Mouse (Mus musculus): ENCODE measurements around the gene Tmem248. TPM values are rescaled to one million over a fixed set of nuclear protein-coding genes. Genes with fewer than 3 reads are reported as not detected.

The Tmem248 gene
- polyA plus RNA-seq, 1 experiment from 2014 or later: 31.0 TPM

GRCm38 (mm10) chr5:130263454-130263853 is 46.6 kb downstream of the Tmem248 start:
- H3K4me1 ChIP-seq (ENCODE audit: control insufficient read depth, insufficient read depth, low read length): no peaks in the 10 kb centered on the region
- H3K4me2 ChIP-seq (ENCODE audit: low read depth, low read length): no peak overlapping the region
- H3K27ac ChIP-seq (ENCODE audit: low read depth, low read length): no peak overlapping the region
- no peak overlapping the region for H3K9ac ChIP-seq (replicated peaks; ENCODE audit: low read depth, low read length)
- no peak for ATAC-seq (ENCODE audit: low read depth)
- H3K27me3 ChIP-seq (ENCODE audit: control insufficient read depth, insufficient read depth, low read length): no peaks in the 10 kb centered on the region
- no peak overlapping the region for H3K4me3 ChIP-seq (ENCODE audit: low read depth, low read length)
- WGBS: 81% methylated on average over 11 of the region's 11 CpGs
- H3K9me3 ChIP-seq (ENCODE audit: control insufficient read depth, low read length): no peaks in the 10 kb centered on the region
- peaks cover 16% of the 10 kb centered on the region; the same call in 1 of the 2 replicates for H3K36me3 ChIP-seq (ENCODE audit: control insufficient read depth, insufficient read depth, low read length)

- no peak for ATAC-seq (ENCODE audit: low read depth)
- Histone ChIP-seq H3K9ac (replicated peaks; ENCODE audit: low read depth, low read length) (no peak overlapping the region), H3K4me2 (ENCODE audit: low read depth, low read length) (no peak overlapping the region), H3K4me3 (ENCODE audit: low read depth, low read length) (no peak overlapping the region), H3K27ac (ENCODE audit: low read depth, low read length) (no peak overlapping the region), H3K4me1 (ENCODE audit: control insufficient read depth, insufficient read depth, low read length) (no peaks in the 10 kb centered on the region), H3K9me3 (ENCODE audit: control insufficient read depth, low read length) (no peaks in the 10 kb centered on the region), H3K36me3 (ENCODE audit: control insufficient read depth, insufficient read depth, low read length) (peaks cover 16% of the 10 kb centered on the region; the same call in 1 of the 2 replicates), H3K27me3 (ENCODE audit: control insufficient read depth, insufficient read depth, low read length) (no peaks in the 10 kb centered on the region)
- 96% methylated on average over 6 of the region's 6 CpGs for WGBS
Observed at GRCm38 (mm10) chr5:130264433-130265005, 47.6 kb downstream of the Tmem248 start.

GRCm38 (mm10) chr5:130266651-130267050 is 49.8 kb downstream of the Tmem248 start:
- ATAC-seq (ENCODE audit: low read depth): no peak
- Histone ChIP-seq H3K4me1 (ENCODE audit: control insufficient read depth, insufficient read depth, low read length) (no peaks in the 10 kb centered on the region), H3K9ac (replicated peaks; ENCODE audit: low read depth, low read length) (no peak overlapping the region), H3K4me3 (ENCODE audit: low read depth, low read length) (no peak overlapping the region), H3K27ac (ENCODE audit: low read depth, low read length) (no peak overlapping the region), H3K36me3 (ENCODE audit: control insufficient read depth, insufficient read depth, low read length) (peaks cover 16% of the 10 kb centered on the region; the same call in 1 of the 2 replicates), H3K9me3 (ENCODE audit: control insufficient read depth, low read length) (no peaks in the 10 kb centered on the region), H3K27me3 (ENCODE audit: control insufficient read depth, insufficient read depth, low read length) (no peaks in the 10 kb centered on the region), H3K4me2 (ENCODE audit: low read depth, low read length) (no peak overlapping the region)
- WGBS: 91% methylated on average over 7 of the region's 7 CpGs

- Histone ChIP-seq H3K9ac (replicated peaks; ENCODE audit: low read depth, low read length) (no peak overlapping the region), H3K27me3 (ENCODE audit: control insufficient read depth, insufficient read depth, low read length) (no peaks in the 10 kb centered on the region), H3K9me3 (ENCODE audit: control insufficient read depth, low read length) (no peaks in the 10 kb centered on the region), H3K36me3 (ENCODE audit: control insufficient read depth, insufficient read depth, low read length) (peaks cover 18% of the 10 kb centered on the region; the same call in 1 of the 2 replicates), H3K4me3 (ENCODE audit: low read depth, low read length) (no peak overlapping the region), H3K4me1 (ENCODE audit: control insufficient read depth, insufficient read depth, low read length) (no peaks in the 10 kb centered on the region), H3K27ac (ENCODE audit: low read depth, low read length) (no peak overlapping the region), H3K4me2 (ENCODE audit: low read depth, low read length) (no peak overlapping the region)
- WGBS: 95% methylated on average over 1 of the region's 1 CpGs
- ATAC-seq (ENCODE audit: low read depth): no peak
Observed at GRCm38 (mm10) chr5:130267316-130267715, 50.4 kb downstream of the Tmem248 start.

GRCm38 (mm10) chr5:130268976-130269375 is 52.1 kb downstream of the Tmem248 start:
- Histone ChIP-seq H3K4me2 (ENCODE audit: low read depth, low read length) (no peak overlapping the region), H3K9me3 (ENCODE audit: control insufficient read depth, low read length) (no peaks in the 10 kb centered on the region), H3K27ac (ENCODE audit: low read depth, low read length) (no peak overlapping the region), H3K36me3 (ENCODE audit: control insufficient read depth, insufficient read depth, low read length) (peaks cover 25% of the 10 kb centered on the region), H3K9ac (replicated peaks; ENCODE audit: low read depth, low read length) (no peak overlapping the region), H3K27me3 (ENCODE audit: control insufficient read depth, insufficient read depth, low read length) (no peaks in the 10 kb centered on the region), H3K4me1 (ENCODE audit: control insufficient read depth, insufficient read depth, low read length) (no peaks in the 10 kb centered on the region), H3K4me3 (ENCODE audit: low read depth, low read length) (no peak overlapping the region)
- 86% methylated on average over 11 of the region's 11 CpGs for WGBS
- ATAC-seq (ENCODE audit: low read depth): no peak

- Histone ChIP-seq H3K4me2 (ENCODE audit: low read depth, low read length) (no peak overlapping the region), H3K27me3 (ENCODE audit: control insufficient read depth, insufficient read depth, low read length) (no peaks in the 10 kb centered on the region), H3K9me3 (ENCODE audit: control insufficient read depth, low read length) (no peaks in the 10 kb centered on the region), H3K36me3 (ENCODE audit: control insufficient read depth, insufficient read depth, low read length) (peaks cover 14% of the 10 kb centered on the region), H3K4me1 (ENCODE audit: control insufficient read depth, insufficient read depth, low read length) (no peaks in the 10 kb centered on the region), H3K27ac (ENCODE audit: low read depth, low read length) (no peak overlapping the region), H3K4me3 (ENCODE audit: low read depth, low read length) (no peak overlapping the region), H3K9ac (replicated peaks; ENCODE audit: low read depth, low read length) (no peak overlapping the region)
- ATAC-seq (ENCODE audit: low read depth): no peak
- 96% methylated on average over 1 of the region's 1 CpGs for WGBS
Observed at GRCm38 (mm10) chr5:130272344-130272743, 55.5 kb downstream of the Tmem248 start.

GRCm38 (mm10) chr5:130273046-130273445 is 56.2 kb downstream of the Tmem248 start:
- no peak for ATAC-seq (ENCODE audit: low read depth)
- H3K4me2 ChIP-seq (ENCODE audit: low read depth, low read length): no peak overlapping the region
- H3K27me3 ChIP-seq (ENCODE audit: control insufficient read depth, insufficient read depth, low read length): no peaks in the 10 kb centered on the region
- H3K9ac ChIP-seq (replicated peaks; ENCODE audit: low read depth, low read length): no peak overlapping the region
- H3K4me1 ChIP-seq (ENCODE audit: control insufficient read depth, insufficient read depth, low read length): no peaks in the 10 kb centered on the region
- H3K27ac ChIP-seq (ENCODE audit: low read depth, low read length): no peak overlapping the region
- WGBS: 88% methylated on average over 6 of the region's 6 CpGs
- peaks cover 9% of the 10 kb centered on the region; the same call in 1 of the 2 replicates for H3K36me3 ChIP-seq (ENCODE audit: control insufficient read depth, insufficient read depth, low read length)
- no peaks in the 10 kb centered on the region for H3K9me3 ChIP-seq (ENCODE audit: control insufficient read depth, low read length)
- H3K4me3 ChIP-seq (ENCODE audit: low read depth, low read length): no peak overlapping the region

GRCm38 (mm10) chr5:130275509-130275908 is 58.6 kb downstream of the Tmem248 start:
- Histone ChIP-seq H3K4me3 (ENCODE audit: low read depth, low read length) (no peak overlapping the region), H3K9ac (replicated peaks; ENCODE audit: low read depth, low read length) (no peak overlapping the region), H3K27ac (ENCODE audit: low read depth, low read length) (no peak overlapping the region), H3K9me3 (ENCODE audit: control insufficient read depth, low read length) (no peaks in the 10 kb centered on the region), H3K4me2 (ENCODE audit: low read depth, low read length) (no peak overlapping the region), H3K27me3 (ENCODE audit: control insufficient read depth, insufficient read depth, low read length) (no peaks in the 10 kb centered on the region), H3K4me1 (ENCODE audit: control insufficient read depth, insufficient read depth, low read length) (no peaks in the 10 kb centered on the region), H3K36me3 (ENCODE audit: control insufficient read depth, insufficient read depth, low read length) (peaks cover 9% of the 10 kb centered on the region; the same call in 1 of the 2 replicates)
- ATAC-seq (ENCODE audit: low read depth): no peak
- 50% methylated on average over 4 of the region's 4 CpGs for WGBS

- H3K4me3 ChIP-seq (ENCODE audit: low read depth, low read length): no peak overlapping the region
- H3K27ac ChIP-seq (ENCODE audit: low read depth, low read length): no peak overlapping the region
- no peaks in the 10 kb centered on the region for H3K27me3 ChIP-seq (ENCODE audit: control insufficient read depth, insufficient read depth, low read length)
- H3K36me3 ChIP-seq (ENCODE audit: control insufficient read depth, insufficient read depth, low read length): peaks cover 6% of the 10 kb centered on the region; the same call in 1 of the 2 replicates
- 91% methylated on average over 7 of the region's 7 CpGs for WGBS
- ATAC-seq (ENCODE audit: low read depth): no peak
- H3K4me2 ChIP-seq (ENCODE audit: low read depth, low read length): no peak overlapping the region
- no peaks in the 10 kb centered on the region for H3K9me3 ChIP-seq (ENCODE audit: control insufficient read depth, low read length)
- no peak overlapping the region for H3K9ac ChIP-seq (replicated peaks; ENCODE audit: low read depth, low read length)
- no peaks in the 10 kb centered on the region for H3K4me1 ChIP-seq (ENCODE audit: control insufficient read depth, insufficient read depth, low read length)
Observed at GRCm38 (mm10) chr5:130278011-130278472, 61.2 kb downstream of the Tmem248 start.
